Mouse (Mus musculus) cortical plate, adult 2 months (tissue): ENCODE results near the gene Cdc25b. TPM values are rescaled to one million over a fixed set of nuclear protein-coding genes. Genes with fewer than 3 reads are reported as not detected.

Experiments used
- H3K27ac ChIP-seq: fragments of 200-500 bp; 2 replicates; pipeline ENCODE4 v1.5.1; 2012; ENCODE audit warnings: low read length, control low read depth, inconsistent platforms; ENCODE audit not compliant: insufficient read depth
- H3K4me1 ChIP-seq: fragments of 200-500 bp; 2 replicates; pipeline ENCODE4 v1.6.1; 2011; ENCODE audit warnings: low read length; ENCODE audit not compliant: control insufficient read depth, insufficient read depth
- H3K4me3 ChIP-seq: fragments of 200-500 bp; 2 replicates; pipeline ENCODE4 v1.5.1; 2011; ENCODE audit warnings: mild to moderate bottlenecking, low read length, control low read depth; ENCODE audit not compliant: insufficient read depth
- CTCF ChIP-seq: fragments of 200-500 bp; IDR thresholded peaks from 2 replicates; pipeline ENCODE4 v1.5.1; 2011; ENCODE audit warnings: mild to moderate bottlenecking, control low read depth, low read length; ENCODE audit not compliant: insufficient read depth; ENCODE audit errors: extremely low read depth
- POLR2A ChIP-seq: fragments of 200-500 bp; IDR thresholded peaks from 2 replicates; pipeline ENCODE4 v1.6.1; 2011; ENCODE audit warnings: mild to moderate bottlenecking, low read length, control low read depth; ENCODE audit not compliant: insufficient read depth; ENCODE audit errors: extremely low read depth
- polyA plus RNA-seq: library from polyadenylated mRNA; depleted of rRNA; stranded (reverse); fragments of >200 nt; gene quantifications from 2 replicates; pipeline ENCODE4 v1.2.3, GENCODE M21; 2012

The Cdc25b gene
- polyA plus RNA-seq, 1 experiment, result 42.9 TPM

- TF ChIP-seq POLR2A (peak; percentile 97), CTCF (no peak)
- peak within 1 kb of the TSS; percentile 63 for H3K27ac ChIP-seq
- peaks cover 4% of the 10 kb centered on the region for H3K4me1 ChIP-seq
- peak within 1 kb of the TSS; percentile 75 for H3K4me3 ChIP-seq
These were observed 26.7 kb upstream of the Cdc25b start, which contains the start of gene 1700037H04Rik for GRCm38 (mm10) chr2:131159938-131160581. TSS of gene 1700037H04Rik (minus strand) at chr2:131160081.

- Histone ChIP-seq H3K27ac (peak overlapping the region; percentile 26; the same call in 1 of the 2 replicates), H3K4me1 (peaks cover 4% of the 10 kb centered on the region), H3K4me3 (peak overlapping the region; percentile 75)
- TF ChIP-seq POLR2A (no peak), CTCF (peak; percentile 30; the same call in 1 of the 2 replicates)
These were observed 26.1 kb upstream of the Cdc25b start for GRCm38 (mm10) chr2:131160671-131161111.

GRCm38 (mm10) chr2:131163924-131164323, 22.8 kb upstream of the Cdc25b start:
- no peak overlapping the region for H3K27ac ChIP-seq

GRCm38 (mm10) chr2:131166172-131166571, 20.6 kb upstream of the Cdc25b start:
- Histone ChIP-seq H3K4me1 (peaks cover 1% of the 10 kb centered on the region), H3K4me3 (no peak overlapping the region), H3K27ac (no peak overlapping the region)
- TF ChIP-seq POLR2A (no peak), CTCF (no peak)

More at GRCm38 (mm10) chr2:131163924-131164323, 22.8 kb upstream of the Cdc25b start:
- peaks cover 2% of the 10 kb centered on the region for H3K4me1 ChIP-seq
- TF ChIP-seq CTCF (no peak), POLR2A (no peak)
- H3K4me3 ChIP-seq, result no peak overlapping the region

GRCm38 (mm10) chr2:131167984-131168383, 18.8 kb upstream of the Cdc25b start:
- Histone ChIP-seq H3K27ac (no peak overlapping the region), H3K4me3 (no peak overlapping the region), H3K4me1 (peaks cover 1% of the 10 kb centered on the region)
- no peak for TF ChIP-seq POLR2A
- TF ChIP-seq CTCF, result no peak

- H3K27ac ChIP-seq, result no peak overlapping the region
- H3K4me3 ChIP-seq, result no peak overlapping the region
- H3K4me1 ChIP-seq, result peaks cover 1% of the 10 kb centered on the region
- no peak for TF ChIP-seq POLR2A
- no peak for TF ChIP-seq CTCF
These were observed 17.8 kb upstream of the Cdc25b start for GRCm38 (mm10) chr2:131168914-131169313.

GRCm38 (mm10) chr2:131170936-131171335, 15.8 kb upstream of the Cdc25b start:
- no peak overlapping the region for H3K4me3 ChIP-seq
- H3K4me1 ChIP-seq, result peaks cover 3% of the 10 kb centered on the region
- H3K27ac ChIP-seq, result no peak overlapping the region
- TF ChIP-seq POLR2A, result no peak
- TF ChIP-seq CTCF, result no peak

GRCm38 (mm10) chr2:131171401-131172104, 15.2 kb upstream of the Cdc25b start:
- TF ChIP-seq CTCF, result no peak
- no peak for TF ChIP-seq POLR2A
- no peak overlapping the region for H3K4me3 ChIP-seq
- no peak overlapping the region for H3K27ac ChIP-seq
- H3K4me1 ChIP-seq, result peaks cover 3% of the 10 kb centered on the region

GRCm38 (mm10) chr2:131172322-131172721, 14.4 kb upstream of the Cdc25b start:
- peaks cover 3% of the 10 kb centered on the region for H3K4me1 ChIP-seq
- no peak overlapping the region for H3K4me3 ChIP-seq
- no peak overlapping the region for H3K27ac ChIP-seq
- TF ChIP-seq POLR2A (no peak), CTCF (no peak)
